Mouse (Mus musculus) lung, embryonic 15.5 days (tissue): ENCODE data around the gene Pmepa1. TPM values are rescaled to one million over a fixed set of nuclear protein-coding genes. Genes with fewer than 3 reads are reported as not detected.

Experiments
- ATAC-seq: fragments of 200-750 bp; cut with Nextera tagmentation; 2 replicates; pipeline ENCODE4 v1.8.0; 2017; ENCODE audit warnings: moderate number of reproducible peaks, borderline replicate concordance; ENCODE audit not compliant: low FRiP score, low TSS enrichment; ENCODE audit errors: extremely low read depth
- H3K27ac ChIP-seq: fragments of 300-500 bp; sonication (generic); 2 replicates; pipeline ENCODE4 v1.5.1; 2015; ENCODE audit warnings: moderate library complexity, mild to moderate bottlenecking, inconsistent platforms
- H3K27me3 ChIP-seq: fragments of 300-500 bp; sonication (generic); 2 replicates; pipeline ENCODE4 v1.6.1; 2015; ENCODE audit warnings: inconsistent platforms
- H3K36me3 ChIP-seq: fragments of 300-500 bp; sonication (generic); 2 replicates; pipeline ENCODE4 v1.6.1; 2015; ENCODE audit warnings: inconsistent platforms
- H3K4me1 ChIP-seq: fragments of 300-500 bp; sonication (generic); 2 replicates; pipeline ENCODE4 v1.6.1; 2015; ENCODE audit warnings: inconsistent platforms
- H3K4me2 ChIP-seq: fragments of 300-500 bp; sonication (generic); 2 replicates; pipeline ENCODE4 v1.6.1; 2015; ENCODE audit warnings: inconsistent platforms, mild to moderate bottlenecking, moderate library complexity
- H3K4me3 ChIP-seq: fragments of 300-500 bp; sonication (generic); 2 replicates; pipeline ENCODE4 v1.5.1; 2015; ENCODE audit warnings: mild to moderate bottlenecking, inconsistent platforms
- H3K9ac ChIP-seq: fragments of 300-500 bp; sonication (generic); 2 replicates; pipeline ENCODE4 v1.6.1; 2015; ENCODE audit warnings: inconsistent platforms
- H3K9me3 ChIP-seq: fragments of 300-500 bp; sonication (generic); 2 replicates; pipeline ENCODE4 v1.6.1; 2016; ENCODE audit warnings: inconsistent platforms
- WGBS: fragments of 180-500 bp; shearing (Covaris S2); methylation state at CpG from one replicate; pipeline ENCODE4 v1.1.7; 2015; 5-methylcytosine and 5-hydroxymethylcytosine counted together
- polyA plus RNA-seq: library from polyadenylated mRNA; unstranded; fragments of >200 nt; fragmentation: Nextera tagmentation; extraction: Ambion mirVana; gene quantifications from 2 replicates; pipeline ENCODE4 v1.2.1, GENCODE M21; 2015

Gene Pmepa1
- polyA plus RNA-seq, 1 experiment from 2014 or later = 7.7 TPM

DNA sequence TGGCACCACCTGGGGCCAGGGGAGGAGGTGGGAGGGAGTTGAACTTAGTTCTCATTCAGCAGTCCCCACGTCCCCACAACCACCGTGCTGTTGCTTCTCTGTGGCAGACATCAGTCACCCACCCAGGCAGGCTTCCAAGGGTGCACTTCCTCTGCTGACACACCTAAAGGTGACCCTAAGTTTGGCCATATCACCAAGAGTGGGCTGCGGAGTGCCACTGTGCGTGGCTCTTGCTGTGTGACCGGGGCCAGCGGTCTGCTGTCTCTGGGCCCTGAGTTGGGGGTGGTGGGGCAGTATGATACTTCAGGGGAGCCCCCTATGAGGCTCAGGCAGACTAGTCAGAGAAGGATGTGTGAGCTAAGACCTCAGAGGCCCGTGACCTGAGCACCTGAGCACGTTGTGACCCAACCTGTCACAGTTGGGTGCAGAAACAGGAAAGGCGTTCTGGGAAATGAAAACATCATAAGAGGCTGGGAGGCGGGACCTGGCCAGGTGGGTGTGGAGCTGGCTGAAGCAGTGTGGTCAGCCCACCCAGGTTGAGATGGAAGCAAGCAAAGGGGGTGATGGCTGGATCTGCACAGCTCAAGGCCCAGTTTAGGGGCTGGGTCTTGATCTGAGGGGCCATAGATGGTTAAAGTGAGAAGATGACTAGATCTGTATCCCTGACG, 95.5 kb downstream of the Pmepa1 start:
- Histone ChIP-seq H3K9ac (no peak overlapping the region), H3K36me3 (no peaks in the 10 kb centered on the region), H3K27me3 (peaks cover 20% of the 10 kb centered on the region), H3K4me2 (no peak overlapping the region), H3K9me3 (no peaks in the 10 kb centered on the region), H3K4me1 (no peaks in the 10 kb centered on the region), H3K27ac (no peak overlapping the region), H3K4me3 (no peak overlapping the region)
- WGBS = 63% methylated on average over 11 of the region's 11 CpGs
- ATAC-seq = no peak

DNA sequence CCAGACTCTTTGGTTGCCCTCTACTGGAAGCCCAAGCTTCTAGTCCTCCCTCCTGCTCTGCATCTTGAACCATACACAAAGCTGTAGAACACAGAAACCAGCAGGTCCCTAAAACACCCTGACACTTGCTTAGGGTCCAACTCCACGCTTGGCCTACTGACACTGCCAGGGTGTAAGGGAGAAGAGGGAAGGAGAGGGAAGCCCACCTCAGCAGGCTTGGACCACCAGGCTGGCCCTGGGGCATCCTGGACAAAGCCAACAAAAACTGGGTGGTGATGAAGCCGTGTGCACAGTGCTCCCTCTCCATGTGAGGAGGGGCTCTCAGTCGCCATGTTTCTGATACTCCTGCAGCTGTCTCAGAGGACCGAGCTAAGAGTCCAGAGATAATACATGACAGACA, 96.3 kb downstream of the Pmepa1 start:
- no peak overlapping the region for H3K9ac ChIP-seq
- no peak overlapping the region for H3K4me3 ChIP-seq
- no peaks in the 10 kb centered on the region for H3K9me3 ChIP-seq
- H3K36me3 ChIP-seq = no peaks in the 10 kb centered on the region
- H3K4me1 ChIP-seq = no peaks in the 10 kb centered on the region
- peaks cover 13% of the 10 kb centered on the region for H3K27me3 ChIP-seq
- H3K4me2 ChIP-seq = no peak overlapping the region
- H3K27ac ChIP-seq = no peak overlapping the region
- no peak for ATAC-seq
- 70% methylated on average over 4 of the region's 4 CpGs for WGBS

DNA sequence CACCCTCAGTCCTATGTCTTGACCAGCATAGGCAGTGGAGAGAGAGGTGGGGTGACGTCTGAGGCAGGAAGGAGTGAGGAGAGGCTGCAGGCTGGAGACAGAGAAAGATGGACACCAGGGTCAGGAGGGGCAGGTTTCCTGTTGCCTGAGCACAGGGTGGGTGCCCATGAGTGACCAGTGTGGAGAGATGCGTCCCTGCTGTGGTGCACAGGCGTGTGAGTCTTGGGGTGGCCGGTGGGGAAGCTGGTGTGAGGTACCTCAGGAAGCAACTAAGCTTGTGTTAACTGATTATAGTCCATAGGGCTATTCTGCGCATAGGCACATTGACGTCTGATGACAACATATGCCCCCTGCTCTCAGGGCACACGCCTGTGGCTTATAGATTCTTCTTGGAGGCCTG, 97.3 kb downstream of the Pmepa1 start:
- H3K4me2 ChIP-seq = no peak overlapping the region
- H3K4me1 ChIP-seq = peaks cover 6% of the 10 kb centered on the region
- ATAC-seq = no peak
- H3K9ac ChIP-seq = no peak overlapping the region
- WGBS = 63% methylated on average over 7 of the region's 7 CpGs
- no peaks in the 10 kb centered on the region for H3K36me3 ChIP-seq
- H3K27me3 ChIP-seq = peaks cover 5% of the 10 kb centered on the region
- no peak overlapping the region for H3K4me3 ChIP-seq
- no peak overlapping the region for H3K27ac ChIP-seq
- H3K9me3 ChIP-seq = no peaks in the 10 kb centered on the region

DNA sequence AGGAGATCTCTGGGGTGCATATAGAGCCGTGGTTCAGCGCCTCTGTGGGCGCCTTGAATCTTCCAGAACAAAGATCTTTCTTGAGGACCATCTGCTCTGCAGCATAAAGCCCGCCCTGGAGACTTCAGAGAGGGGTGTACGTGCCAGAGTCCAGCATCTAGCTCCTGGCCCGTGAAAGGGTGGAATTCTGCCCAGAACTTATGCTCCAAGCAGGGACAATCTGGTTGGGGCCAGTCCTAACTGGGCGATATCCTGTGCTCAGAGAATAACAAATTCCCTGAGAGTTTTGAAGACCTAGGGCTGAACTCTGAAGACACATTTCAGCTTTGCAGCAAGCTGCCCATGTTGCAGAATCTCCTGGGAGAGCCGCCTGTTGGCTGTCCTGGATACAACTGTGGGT, 98.4 kb downstream of the Pmepa1 start:
- 61% methylated on average over 8 of the region's 8 CpGs for WGBS
- Histone ChIP-seq H3K9me3 (no peaks in the 10 kb centered on the region), H3K4me2 (no peak overlapping the region), H3K4me1 (peaks cover 17% of the 10 kb centered on the region), H3K36me3 (no peaks in the 10 kb centered on the region), H3K4me3 (no peak overlapping the region), H3K27ac (no peak overlapping the region), H3K27me3 (peaks cover 5% of the 10 kb centered on the region), H3K9ac (no peak overlapping the region)
- ATAC-seq = no peak

DNA sequence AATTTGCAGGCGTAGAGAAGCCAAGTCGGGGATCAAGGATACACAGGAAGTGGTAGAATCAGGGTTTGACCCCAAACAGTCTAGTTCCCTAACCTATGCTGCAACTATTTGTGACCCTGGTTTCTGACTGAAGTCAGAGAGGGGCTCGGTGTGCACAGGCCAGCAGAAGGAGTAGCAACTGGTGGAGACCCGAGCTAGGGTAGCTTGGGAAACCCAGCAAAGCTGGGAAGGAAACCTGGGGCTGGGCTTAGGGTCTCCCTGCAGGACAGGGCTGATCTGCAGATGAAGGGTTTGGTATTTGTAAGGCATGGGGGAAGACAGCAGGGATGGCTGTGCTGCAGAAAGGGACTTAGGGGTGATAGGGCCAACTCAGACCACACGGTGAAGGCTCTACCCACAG, 98.9 kb downstream of the Pmepa1 start:
- no peak overlapping the region for H3K4me2 ChIP-seq
- no peak overlapping the region for H3K9ac ChIP-seq
- 62% methylated on average over 5 of the region's 5 CpGs for WGBS
- ATAC-seq = no peak
- peaks cover 19% of the 10 kb centered on the region for H3K4me1 ChIP-seq
- peaks cover 9% of the 10 kb centered on the region for H3K27me3 ChIP-seq
- H3K36me3 ChIP-seq = no peaks in the 10 kb centered on the region
- H3K9me3 ChIP-seq = no peaks in the 10 kb centered on the region
- no peak overlapping the region for H3K4me3 ChIP-seq
- H3K27ac ChIP-seq = no peak overlapping the region

DNA sequence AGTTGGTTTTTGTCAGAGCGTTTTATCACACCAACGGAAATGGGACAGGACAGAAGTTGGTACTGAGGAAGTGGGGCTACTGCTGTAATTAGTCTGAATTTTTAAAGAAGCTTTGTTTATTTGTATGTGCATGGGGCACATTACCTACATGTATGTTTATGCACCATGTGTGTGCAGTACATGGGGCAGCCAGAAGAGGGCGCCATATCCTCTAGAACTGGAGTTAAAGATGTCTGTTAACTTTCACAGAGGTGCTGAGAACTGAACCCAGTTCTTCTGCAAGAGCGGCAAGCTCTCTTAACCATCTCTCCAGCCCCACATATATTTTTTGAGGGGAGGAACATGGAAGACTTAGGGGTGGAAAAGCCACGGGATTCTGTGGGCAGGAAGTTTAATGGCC, 100.6 kb downstream of the Pmepa1 start:
- no peak for ATAC-seq
- H3K27ac ChIP-seq = no peak overlapping the region
- H3K4me2 ChIP-seq = no peak overlapping the region
- H3K36me3 ChIP-seq = no peaks in the 10 kb centered on the region
- H3K27me3 ChIP-seq = peaks cover 27% of the 10 kb centered on the region
- H3K4me3 ChIP-seq = no peak overlapping the region
- no peaks in the 10 kb centered on the region for H3K9me3 ChIP-seq
- no peak overlapping the region for H3K9ac ChIP-seq
- 88% methylated on average over 5 of the region's 5 CpGs for WGBS
- H3K4me1 ChIP-seq = peaks cover 31% of the 10 kb centered on the region

DNA sequence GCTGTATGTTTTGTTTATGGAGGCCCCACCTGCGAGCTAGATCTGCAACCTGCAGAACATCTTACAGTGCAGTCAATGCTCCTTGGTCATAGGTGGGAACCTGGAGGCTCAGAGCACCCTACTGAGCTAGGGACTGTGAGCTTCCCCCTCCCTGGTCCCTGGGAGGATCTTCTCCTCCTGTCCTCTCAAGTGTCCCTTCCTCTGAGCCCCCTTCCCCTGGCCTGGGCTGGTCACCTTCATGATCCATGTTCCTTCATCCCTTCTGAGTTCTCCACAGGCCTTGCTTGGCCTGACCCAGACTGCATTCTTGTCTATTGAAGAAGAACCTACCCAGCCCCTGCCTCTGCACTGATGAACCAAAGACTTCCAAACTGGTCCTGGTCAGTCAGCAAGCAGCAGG, 101.8 kb downstream of the Pmepa1 start:
- H3K4me1 ChIP-seq = peaks cover 31% of the 10 kb centered on the region
- peaks cover 38% of the 10 kb centered on the region for H3K27me3 ChIP-seq
- ATAC-seq = no peak; the same call in 1 of the 2 replicates
- peak overlapping the region; percentile 93 for H3K27ac ChIP-seq
- H3K36me3 ChIP-seq = no peaks in the 10 kb centered on the region
- H3K9ac ChIP-seq = no peak overlapping the region
- no peaks in the 10 kb centered on the region for H3K9me3 ChIP-seq
- peak overlapping the region; percentile 56 for H3K4me2 ChIP-seq
- 47% methylated on average over 1 of the region's 1 CpGs for WGBS
- peak overlapping the region; percentile 31; the same call in 1 of the 2 replicates for H3K4me3 ChIP-seq

Other genes with a start within 250 kb of the Pmepa1 start
- 0.07 and 0.08 TPM in 2 replicates for gene Ctcfl, start 157.0 kb downstream of the Pmepa1 start, polyA plus RNA-seq
- gene Pck1, start 123.5 kb downstream of the Pmepa1 start, polyA plus RNA-seq = 0.10 TPM in 1 of 2 replicates, not detected in the other
- 0.43 and 0.95 TPM in 2 replicates for gene Zbp1, start 57.6 kb downstream of the Pmepa1 start, polyA plus RNA-seq
- not detected in 2 replicates for gene 1700021F07Rik, start 246.1 kb upstream of the Pmepa1 start, polyA plus RNA-seq